Mouse (Mus musculus) hindbrain, embryonic 14.5 days (tissue): ENCODE measurements at regions not wholly inside any gene's neighbourhood (a gene's known extent, or its start where the extent isn't known, plus 50 kb on each side); places are given as distances from the start of the nearest gene placed in this dataset.

ENCODE experiments used
- ATAC-seq: fragments of 200-750 bp; cut with Nextera tagmentation; 2 replicates; pipeline ENCODE4 v1.8.0; 2017; ENCODE audit warnings: moderate number of reproducible peaks, mild to moderate bottlenecking, moderate TSS enrichment, moderate library complexity; ENCODE audit not compliant: low FRiP score
- DNase-seq: peaks from one replicate; pipeline ENCODE4 v3.0.0-alpha.2; 2015; ENCODE audit warnings: low spot score
- H3K27ac ChIP-seq: fragments of 300-500 bp; sonication (generic); 2 replicates; pipeline ENCODE4 v1.5.1; 2014; ENCODE audit warnings: mild to moderate bottlenecking, moderate library complexity
- H3K27me3 ChIP-seq: fragments of 300-500 bp; sonication (generic); 2 replicates; pipeline ENCODE4 v1.6.1; 2014; ENCODE audit warnings: mild to moderate bottlenecking, low read length, mixed read lengths; ENCODE audit not compliant: control insufficient read depth, insufficient read depth
- H3K36me3 ChIP-seq: fragments of 300-500 bp; sonication (generic); replicated peaks from 2 replicates; pipeline ENCODE4 v1.6.1; 2014; ENCODE audit not compliant: control insufficient read depth, insufficient read depth
- H3K4me1 ChIP-seq: fragments of 300-500 bp; sonication (generic); replicated peaks from 2 replicates; pipeline ENCODE4 v1.6.1; 2014; ENCODE audit warnings: antibody characterized with exemption, low read length, mixed read lengths; ENCODE audit not compliant: control insufficient read depth, insufficient read depth
- H3K4me2 ChIP-seq: fragments of 300-500 bp; sonication (generic); replicated peaks from 2 replicates; pipeline ENCODE4 v1.6.1; 2014; ENCODE audit warnings: mild to moderate bottlenecking, moderate library complexity
- H3K4me3 ChIP-seq: fragments of 300-500 bp; sonication (generic); replicated peaks from 2 replicates; pipeline ENCODE4 v1.5.1; 2014; ENCODE audit warnings: mild to moderate bottlenecking, low read length
- H3K9ac ChIP-seq: fragments of 300-500 bp; sonication (generic); 2 replicates; pipeline ENCODE4 v1.6.1; 2014
- H3K9me3 ChIP-seq: fragments of 300-500 bp; sonication (generic); 2 replicates; pipeline ENCODE4 v1.6.1; 2016; ENCODE audit warnings: low read length; ENCODE audit not compliant: control insufficient read depth
- WGBS: fragments of 180-500 bp; shearing (Covaris S2); extraction: QIAGEN DNeasy Blood & Tissue Kit; methylation state at CpG from one replicate; pipeline ENCODE4 v1.1.7; 2014; 5-methylcytosine and 5-hydroxymethylcytosine counted together

GRCm38 (mm10) chr12:33591031-33591430, 161.6 kb downstream of the Twistnb start:
- no peak overlapping the region for H3K4me3 ChIP-seq
- 71% methylated on average over 5 of the region's 5 CpGs for WGBS
- ATAC-seq: no peak
- H3K36me3 ChIP-seq: no peaks in the 10 kb centered on the region
- no peak overlapping the region for H3K9ac ChIP-seq
- H3K4me1 ChIP-seq: peaks cover 7% of the 10 kb centered on the region; the same call in 1 of the 2 replicates
- no peaks in the 10 kb centered on the region for H3K27me3 ChIP-seq
- H3K4me2 ChIP-seq: no peak overlapping the region
- H3K27ac ChIP-seq: no peak overlapping the region
- H3K9me3 ChIP-seq: no peaks in the 10 kb centered on the region
- DNase-seq: no peak

DNA sequence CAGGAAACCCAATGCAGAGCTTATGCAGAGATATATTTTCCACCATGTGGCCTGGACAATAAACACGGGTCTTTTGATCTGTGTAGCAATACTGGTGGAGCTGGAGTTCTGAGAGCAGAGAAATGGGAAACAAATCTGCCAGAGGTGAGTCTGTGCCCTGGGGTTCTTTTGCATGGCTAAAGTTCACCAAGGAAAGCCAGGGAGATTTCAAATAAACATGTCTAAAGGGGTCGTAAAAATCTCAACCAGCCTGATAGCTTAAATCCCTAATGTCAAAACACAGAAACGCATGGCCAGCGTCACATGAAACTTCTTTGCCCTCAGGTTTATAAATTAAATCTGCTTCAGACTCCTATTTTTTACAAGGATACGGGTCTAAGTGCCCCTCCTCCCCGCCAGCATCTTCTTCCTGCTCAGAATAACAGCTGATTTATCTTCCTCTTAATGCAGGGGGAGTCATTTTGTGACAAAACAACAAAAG, 163.0 kb downstream of the Twistnb start:
- Histone ChIP-seq H3K36me3 (no peaks in the 10 kb centered on the region), H3K27ac (peak overlapping the region; percentile 5; the same call in 1 of the 2 replicates), H3K4me3 (no peak overlapping the region), H3K4me2 (peak overlapping the region; percentile 38), H3K4me1 (peaks cover 7% of the 10 kb centered on the region; the same call in 1 of the 2 replicates), H3K9ac (0 out of 2 replicates have a peak overlapping the region, but pooled peaks have one; percentile 20), H3K27me3 (no peaks in the 10 kb centered on the region), H3K9me3 (no peaks in the 10 kb centered on the region)
- ATAC-seq (no peak), DNase-seq (no peak)
- 42% methylated on average over 6 of the region's 6 CpGs for WGBS

GRCm38 (mm10) chr12:33592938-33593337, 163.5 kb downstream of the Twistnb start:
- Histone ChIP-seq H3K4me3 (no peak overlapping the region), H3K36me3 (no peaks in the 10 kb centered on the region), H3K4me1 (peaks cover 7% of the 10 kb centered on the region; the same call in 1 of the 2 replicates), H3K9ac (0 out of 2 replicates have a peak overlapping the region, but pooled peaks have one; percentile 20), H3K4me2 (peak overlapping the region; percentile 38), H3K27me3 (no peaks in the 10 kb centered on the region), H3K27ac (peak overlapping the region; percentile 47; the same call in 1 of the 2 replicates), H3K9me3 (no peaks in the 10 kb centered on the region)
- DNase-seq (no peak), ATAC-seq (peak; percentile 37; the same call in 1 of the 2 replicates)
- WGBS: 51% methylated on average over 17 of the region's 17 CpGs

- ATAC-seq (no peak), DNase-seq (no peak)
- no peak overlapping the region for H3K4me3 ChIP-seq
- H3K4me2 ChIP-seq: no peak overlapping the region
- H3K36me3 ChIP-seq: no peaks in the 10 kb centered on the region
- 72% methylated on average over 4 of the region's 4 CpGs for WGBS
- no peaks in the 10 kb centered on the region for H3K9me3 ChIP-seq
- H3K27ac ChIP-seq: no peak overlapping the region
- H3K4me1 ChIP-seq: peaks cover 7% of the 10 kb centered on the region; the same call in 1 of the 2 replicates
- H3K27me3 ChIP-seq: no peaks in the 10 kb centered on the region
- H3K9ac ChIP-seq: no peak overlapping the region
These were observed 164.2 kb downstream of the Twistnb start for GRCm38 (mm10) chr12:33593685-33594084.

- H3K27me3 ChIP-seq: no peaks in the 10 kb centered on the region
- no peak overlapping the region for H3K27ac ChIP-seq
- H3K4me2 ChIP-seq: no peak overlapping the region
- 64% methylated on average over 4 of the region's 4 CpGs for WGBS
- no peak overlapping the region for H3K4me3 ChIP-seq
- no peaks in the 10 kb centered on the region for H3K36me3 ChIP-seq
- DNase-seq (no peak), ATAC-seq (no peak)
- H3K9me3 ChIP-seq: no peaks in the 10 kb centered on the region
- H3K4me1 ChIP-seq: no peaks in the 10 kb centered on the region
- no peak overlapping the region for H3K9ac ChIP-seq
These were observed 176.0 kb downstream of the Twistnb start for GRCm38 (mm10) chr12:33605393-33605792.

- ATAC-seq: no peak
- H3K27me3 ChIP-seq: no peaks in the 10 kb centered on the region
- 77% methylated on average over 7 of the region's 7 CpGs for WGBS
- no peak overlapping the region for H3K4me2 ChIP-seq
- H3K9ac ChIP-seq: no peak overlapping the region
- H3K27ac ChIP-seq: no peak overlapping the region
- H3K4me1 ChIP-seq: no peaks in the 10 kb centered on the region
- no peaks in the 10 kb centered on the region for H3K9me3 ChIP-seq
- DNase-seq: peak; percentile 53
- H3K36me3 ChIP-seq: no peaks in the 10 kb centered on the region
- no peak overlapping the region for H3K4me3 ChIP-seq
These were observed 178.6 kb downstream of the Twistnb start for GRCm38 (mm10) chr12:33607811-33608602.

DNA sequence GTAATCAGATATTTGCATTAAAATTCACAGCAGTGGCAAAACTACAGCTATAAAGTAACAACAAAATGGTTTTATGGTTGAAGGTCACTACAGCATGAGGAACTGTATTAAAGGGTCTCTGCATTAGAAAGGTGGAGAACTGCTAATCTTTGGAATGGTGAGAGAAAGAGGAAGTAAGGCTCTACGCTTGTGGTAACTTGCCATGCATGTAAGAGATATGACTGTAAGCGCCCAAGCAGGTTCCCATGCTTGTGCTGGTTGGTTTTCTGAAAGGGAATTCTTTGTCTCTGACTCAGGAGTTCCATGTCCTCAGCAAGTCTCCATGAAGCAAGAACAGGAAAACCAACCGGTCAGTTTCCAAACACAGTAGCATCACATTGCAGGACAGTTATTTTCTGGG, 182.9 kb downstream of the Twistnb start:
- no peak overlapping the region for H3K9ac ChIP-seq
- no peaks in the 10 kb centered on the region for H3K9me3 ChIP-seq
- no peaks in the 10 kb centered on the region for H3K27me3 ChIP-seq
- 73% methylated on average over 3 of the region's 3 CpGs for WGBS
- H3K27ac ChIP-seq: no peak overlapping the region
- H3K36me3 ChIP-seq: no peaks in the 10 kb centered on the region
- no peak overlapping the region for H3K4me3 ChIP-seq
- ATAC-seq (no peak), DNase-seq (no peak)
- no peak overlapping the region for H3K4me2 ChIP-seq
- H3K4me1 ChIP-seq: no peaks in the 10 kb centered on the region

DNA sequence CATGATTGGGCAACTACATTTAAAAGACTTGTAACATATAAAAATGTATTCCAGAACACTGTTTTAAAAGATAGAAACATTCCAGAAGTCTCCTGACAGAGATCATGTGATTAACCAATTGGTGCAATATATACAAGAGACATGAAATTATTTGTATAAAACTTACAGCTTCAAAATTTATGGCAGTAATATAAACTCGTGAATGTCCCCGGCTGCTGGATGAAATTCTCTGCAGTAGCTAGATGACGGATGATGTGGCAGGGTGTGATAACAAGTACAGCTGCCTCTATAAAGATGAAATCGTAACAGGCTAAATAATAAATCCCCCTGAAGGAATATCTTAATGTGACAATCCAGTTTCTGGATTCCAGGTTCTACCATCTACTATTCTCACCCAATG, 191.0 kb downstream of the Twistnb start:
- no peak for DNase-seq
- 75% methylated on average over 4 of the region's 4 CpGs for WGBS
- H3K4me3 ChIP-seq: no peak overlapping the region
- no peaks in the 10 kb centered on the region for H3K27me3 ChIP-seq
- H3K9ac ChIP-seq: no peak overlapping the region
- no peaks in the 10 kb centered on the region for H3K4me1 ChIP-seq
- no peak for ATAC-seq
- H3K4me2 ChIP-seq: no peak overlapping the region
- H3K27ac ChIP-seq: no peak overlapping the region
- no peaks in the 10 kb centered on the region; the same call in 1 of the 2 replicates for H3K9me3 ChIP-seq
- no peaks in the 10 kb centered on the region for H3K36me3 ChIP-seq

DNA sequence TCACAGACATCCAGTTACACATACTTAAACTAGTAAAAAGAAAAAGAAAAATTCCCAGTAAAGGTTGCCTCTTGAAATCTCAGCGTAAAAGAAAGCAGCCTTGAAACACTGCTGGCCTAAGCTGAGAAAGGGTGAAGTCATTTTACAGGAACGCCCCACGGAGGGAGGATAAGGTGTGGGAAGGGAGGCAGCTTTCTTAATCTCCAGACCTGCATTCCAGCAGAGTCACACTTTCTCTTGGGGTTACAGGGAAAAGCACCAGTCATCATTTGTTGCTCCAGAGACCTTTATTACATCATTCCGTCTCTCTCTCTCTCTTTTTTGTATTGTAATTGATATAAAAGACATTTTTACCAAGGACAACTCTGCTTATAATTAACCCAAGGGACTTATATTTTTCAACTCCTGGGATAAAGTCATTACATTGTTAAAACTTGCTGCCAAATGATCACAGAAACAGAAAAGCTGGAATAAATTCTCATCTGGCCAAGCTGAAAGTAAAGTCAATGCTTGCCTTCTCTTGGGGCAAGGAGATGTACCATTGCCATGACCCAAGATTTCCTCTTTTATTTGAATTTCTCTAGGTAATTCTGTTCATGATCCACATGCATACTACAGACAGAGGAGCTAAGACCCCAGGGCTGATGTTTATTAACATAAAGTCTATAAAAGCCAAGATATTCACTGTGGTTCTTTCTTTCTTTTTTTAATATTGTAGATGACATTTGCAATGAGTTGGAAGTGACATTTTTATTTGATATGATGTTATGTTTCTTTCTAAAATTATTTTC, 196.9 kb downstream of the Twistnb start:
- no peak for DNase-seq
- no peak overlapping the region for H3K4me3 ChIP-seq
- ATAC-seq: no peak

More for the DNA sequence above, 196.9 kb downstream of the Twistnb start:
- Histone ChIP-seq H3K36me3 (no peaks in the 10 kb centered on the region), H3K9me3 (no peaks in the 10 kb centered on the region; the same call in 1 of the 2 replicates), H3K27ac (no peak overlapping the region), H3K9ac (no peak overlapping the region), H3K27me3 (no peaks in the 10 kb centered on the region), H3K4me1 (no peaks in the 10 kb centered on the region), H3K4me2 (no peak overlapping the region)
- 78% methylated on average over 4 of the region's 4 CpGs for WGBS
